1 mouse cellular context compared by ENCODE assay signal in the genomic region with DNA sequence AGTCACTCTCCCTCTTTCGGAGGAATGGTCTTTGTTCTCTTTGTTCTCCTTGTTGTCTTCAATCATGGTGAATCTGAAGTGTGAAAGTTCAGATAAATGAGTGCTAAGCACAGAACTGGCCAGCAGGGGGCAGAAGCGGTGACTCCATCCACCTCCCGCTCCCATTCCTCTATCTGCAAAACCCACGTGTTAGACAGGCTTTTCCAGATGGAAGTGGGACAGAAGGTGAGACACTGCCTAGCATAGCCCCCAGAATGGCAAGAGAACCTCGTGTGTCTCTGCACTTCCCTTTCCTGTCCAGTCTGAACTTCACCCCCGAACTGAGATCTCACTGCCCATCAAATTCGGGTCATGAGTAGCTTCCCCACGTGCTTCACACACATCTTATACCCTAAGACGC.
TF ChIP-seq lines count a peak whose summit lies in the region.

No protein-coding gene starts in this region.

TF ChIP-seq in CH12.LX, 34 proteins besides CTCF, POLR2A, EP300 and RAD21 (continued from another document):
- no peak for TF ChIP-seq IRF4 (IDR thresholded peaks at IDR 0.05; ENCODE audit: low read depth, low read length)
- no peak for TF ChIP-seq GABPA (IDR thresholded peaks at IDR 0.05; ENCODE audit: insufficient replicate concordance, low read depth, low read length)
- no peak for TF ChIP-seq MAZ (IDR thresholded peaks at IDR 0.05; ENCODE audit: low read depth, low read length)
- no peak for TF ChIP-seq ETS1 (conservative IDR thresholded peaks at IDR 0.05; ENCODE audit: low read depth, low read length)
- no peak for TF ChIP-seq CHD1 (IDR thresholded peaks at IDR 0.05; ENCODE audit: low read depth, low read length)
- TF ChIP-seq SMC3 (IDR thresholded peaks at IDR 0.05; ENCODE audit: low read depth, low read length), result peak; percentile 70
- TF ChIP-seq ZNF384 (IDR thresholded peaks at IDR 0.05; ENCODE audit: low read depth, low read length), result no peak
- no peak for TF ChIP-seq JUN (IDR thresholded peaks at IDR 0.05; ENCODE audit: insufficient read depth, low read depth, low read length)
- no peak for TF ChIP-seq ZC3H11A (IDR thresholded peaks at IDR 0.05; ENCODE audit: low read depth, low read length)
- TF ChIP-seq POLR2AphosphoS2 (IDR thresholded peaks at IDR 0.05; ENCODE audit: low read depth, low read length), result no peak
- TF ChIP-seq ZMIZ1 (IDR thresholded peaks at IDR 0.05; ENCODE audit: low read depth, low read length), result no peak
- TF ChIP-seq ELF1 (IDR thresholded peaks at IDR 0.05; ENCODE audit: low read depth, low read length), result no peak
- TF ChIP-seq UBTF (IDR thresholded peaks at IDR 0.05; ENCODE audit: low read depth, low read length), result no peak
- TF ChIP-seq PAX5 (IDR thresholded peaks at IDR 0.05; ENCODE audit: low read length), result no peak
- no peak for TF ChIP-seq USF2 (conservative IDR thresholded peaks at IDR 0.05; ENCODE audit: low read depth, low read length)
- no peak for TF ChIP-seq JUND (conservative IDR thresholded peaks at IDR 0.05; ENCODE audit: low read depth, low read length)
- TF ChIP-seq TBP (conservative IDR thresholded peaks at IDR 0.05; ENCODE audit: low read depth, low read length), result no peak
- no peak for TF ChIP-seq E2F4 (IDR thresholded peaks at IDR 0.05; ENCODE audit: insufficient replicate concordance, low read depth, low read length)
- peak; percentile 55 for TF ChIP-seq MXI1 (IDR thresholded peaks at IDR 0.05; ENCODE audit: low read depth, low read length)
